In genomic region chr1:159645719-159646118, GRCm38 (mm10) we compare ENCODE assay signal across 22 mouse cellular contexts.
"Had no signal": no experiment of that assay in that cellular context is flagged by ENCODE, and none has a peak within 500 bp of the region (broad histone marks: within the 10 kb centered on the region; RNA-seq: fewer than 3 reads in every experiment).

No protein-coding gene starts in this region.

- DNase-seq: heart, postnatal 10 days; heart, postnatal 14 days; heart, postnatal 36 days; heart, postnatal 4 days; kidney, adult 11 months; kidney, adult 18-20 months; kidney, adult 2 months; kidney, adult 8-10 months; kidney, adult 9 months; kidney, postnatal 10 days; kidney, postnatal 14 days; kidney, postnatal 25 days; kidney, postnatal 36 days; kidney, postnatal 4 days; layer of hippocampus, adult 9-11 months; layer of hippocampus, postnatal 36 days had no signal

- ATAC-seq: hindbrain, embryonic 16.5 days; hindbrain, postnatal 0 days; inflammation-experienced regulatory T-cells, adult 6 months; intestine, embryonic 15.5 days; intestine, embryonic 16.5 days; intestine, postnatal 0 days had no signal
